Mouse (Mus musculus): Measurements from ENCODE around the gene Polr2i. TPM values are rescaled to one million over a fixed set of nuclear protein-coding genes. Genes with fewer than 3 reads are reported as not detected.

The Polr2i gene
- polyA plus RNA-seq, 1 experiment from 2014 or later = 36.5 TPM

Other genes with a start within 250 kb of the Polr2i start
- 8.1 and 8.2 TPM in 2 replicates for gene Zfp568, start 248.0 kb upstream of the Polr2i start, polyA plus RNA-seq (2015; fragmentation: Nextera tagmentation; extraction: Ambion mirVana)
- 0.28 and 0.34 TPM in 2 replicates for gene Zfp14, start 180.6 kb upstream of the Polr2i start, polyA plus RNA-seq (2015; fragmentation: Nextera tagmentation; extraction: Ambion mirVana)
- gene Zfp82, start 159.0 kb upstream of the Polr2i start, polyA plus RNA-seq (2015; fragmentation: Nextera tagmentation; extraction: Ambion mirVana) = 1.2 TPM in 2 replicates
- not detected in 2 replicates for gene Gm26920, start 141.5 kb upstream of the Polr2i start, polyA plus RNA-seq (2015; fragmentation: Nextera tagmentation; extraction: Ambion mirVana)
- 1.0 and 1.4 TPM in 2 replicates for gene Zfp566, start 141.4 kb upstream of the Polr2i start, polyA plus RNA-seq (2015; fragmentation: Nextera tagmentation; extraction: Ambion mirVana)
- gene Zfp260, start 137.2 kb upstream of the Polr2i start, polyA plus RNA-seq (2015; fragmentation: Nextera tagmentation; extraction: Ambion mirVana) = 14.4 and 14.7 TPM in 2 replicates
- gene Zfp382, start 110.0 kb upstream of the Polr2i start, polyA plus RNA-seq (2015; fragmentation: Nextera tagmentation; extraction: Ambion mirVana) = 1.0 and 1.4 TPM in 2 replicates
- 3.7 TPM in 2 replicates for gene Zfp146, start 62.2 kb upstream of the Polr2i start, polyA plus RNA-seq (2015; fragmentation: Nextera tagmentation; extraction: Ambion mirVana)
- gene Cox7a1, start 47.8 kb upstream of the Polr2i start, polyA plus RNA-seq (2015; fragmentation: Nextera tagmentation; extraction: Ambion mirVana) = 6.6 and 9.1 TPM in 2 replicates
- gene Capns1, start 33.1 kb upstream of the Polr2i start, polyA plus RNA-seq (2015; fragmentation: Nextera tagmentation; extraction: Ambion mirVana) = 29.6 and 30.7 TPM in 2 replicates
- 34.4 and 37.8 TPM in 2 replicates for gene Tbcb, start 324 bp downstream of the Polr2i start, polyA plus RNA-seq (2015; fragmentation: Nextera tagmentation; extraction: Ambion mirVana)
- gene Ovol3, start 3.8 kb downstream of the Polr2i start, polyA plus RNA-seq (2015; fragmentation: Nextera tagmentation; extraction: Ambion mirVana) = not detected in 2 replicates
- 0.11 and 0.19 TPM in 2 replicates for gene Thap8, start 48.1 kb downstream of the Polr2i start, polyA plus RNA-seq (2015; fragmentation: Nextera tagmentation; extraction: Ambion mirVana)
- gene Wdr62, start 48.5 kb downstream of the Polr2i start, polyA plus RNA-seq (2015; fragmentation: Nextera tagmentation; extraction: Ambion mirVana) = 6.5 and 7.5 TPM in 2 replicates
- gene Clip3, start 59.8 kb downstream of the Polr2i start, polyA plus RNA-seq (2015; fragmentation: Nextera tagmentation; extraction: Ambion mirVana) = 0.50 and 0.90 TPM in 2 replicates
- gene Alkbh6, start 76.8 kb downstream of the Polr2i start, polyA plus RNA-seq (2015; fragmentation: Nextera tagmentation; extraction: Ambion mirVana) = 15.8 and 18.0 TPM in 2 replicates
- 17.0 and 22.4 TPM in 2 replicates for gene Syne4, start 82.9 kb downstream of the Polr2i start, polyA plus RNA-seq (2015; fragmentation: Nextera tagmentation; extraction: Ambion mirVana)
- 0.30 and 0.88 TPM in 2 replicates for gene E130208F15Rik, start 89.8 kb downstream of the Polr2i start, polyA plus RNA-seq (2015; fragmentation: Nextera tagmentation; extraction: Ambion mirVana)
- gene Sdhaf1, start 91.9 kb downstream of the Polr2i start, polyA plus RNA-seq (2015; fragmentation: Nextera tagmentation; extraction: Ambion mirVana) = 4.3 and 4.6 TPM in 2 replicates
- gene Lrfn3, start 130.8 kb downstream of the Polr2i start, polyA plus RNA-seq (2015; fragmentation: Nextera tagmentation; extraction: Ambion mirVana) = 2.0 and 2.1 TPM in 2 replicates
- 150 and 154 TPM in 2 replicates for gene Tyrobp, start 181.8 kb downstream of the Polr2i start, polyA plus RNA-seq (2015; fragmentation: Nextera tagmentation; extraction: Ambion mirVana)
- gene Hcst, start 187.9 kb downstream of the Polr2i start, polyA plus RNA-seq (2015; fragmentation: Nextera tagmentation; extraction: Ambion mirVana) = 7.2 and 7.8 TPM in 2 replicates
- gene Nfkbid, start 189.8 kb downstream of the Polr2i start, polyA plus RNA-seq (2015; fragmentation: Nextera tagmentation; extraction: Ambion mirVana) = 1.4 and 1.7 TPM in 2 replicates
- 4.2 and 4.4 TPM in 2 replicates for gene Aplp1, start 213.6 kb downstream of the Polr2i start, polyA plus RNA-seq (2015; fragmentation: Nextera tagmentation; extraction: Ambion mirVana)
- gene Kirrel2, start 225.7 kb downstream of the Polr2i start, polyA plus RNA-seq (2015; fragmentation: Nextera tagmentation; extraction: Ambion mirVana) = 0.12 and 0.23 TPM in 2 replicates
- 0.09 and 0.19 TPM in 2 replicates for gene Nphs1, start 226.4 kb downstream of the Polr2i start, polyA plus RNA-seq (2015; fragmentation: Nextera tagmentation; extraction: Ambion mirVana)